Mouse (Mus musculus): ENCODE results near the gene Krtap9-1.
"Not testable (repeated sequence)": the region's sequence is repeated elsewhere in the genome, so short reads cannot be mapped to it uniquely, and the experiment has no call there.

The Krtap9-1 gene

DNA sequence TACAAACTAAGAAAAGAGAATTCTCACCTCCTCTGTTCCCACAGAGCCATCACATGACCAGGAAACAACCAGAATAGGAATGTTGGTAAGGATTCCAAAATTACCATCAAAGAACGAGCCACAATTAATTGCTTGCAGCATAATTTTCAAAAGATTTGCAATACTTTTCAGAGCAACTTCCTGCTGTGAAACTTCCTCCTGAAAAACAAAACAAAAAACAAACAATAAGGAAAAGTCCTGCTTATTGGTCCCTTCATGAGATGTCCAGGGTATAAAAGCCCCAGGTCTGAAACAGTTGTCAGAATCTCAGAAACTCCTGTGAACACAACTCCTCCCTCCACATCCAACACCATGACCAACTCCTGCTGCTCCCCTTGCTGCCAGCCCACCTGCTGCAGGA is at the start of gene Krtap9-1:
TSS of gene Krtap9-1 (plus strand) at position 301 of the 400 bp plus-strand sequence.
- not testable (repeated sequence) for DNase-seq (ENCODE audit: low spot score in 2 of 2)

DNA sequence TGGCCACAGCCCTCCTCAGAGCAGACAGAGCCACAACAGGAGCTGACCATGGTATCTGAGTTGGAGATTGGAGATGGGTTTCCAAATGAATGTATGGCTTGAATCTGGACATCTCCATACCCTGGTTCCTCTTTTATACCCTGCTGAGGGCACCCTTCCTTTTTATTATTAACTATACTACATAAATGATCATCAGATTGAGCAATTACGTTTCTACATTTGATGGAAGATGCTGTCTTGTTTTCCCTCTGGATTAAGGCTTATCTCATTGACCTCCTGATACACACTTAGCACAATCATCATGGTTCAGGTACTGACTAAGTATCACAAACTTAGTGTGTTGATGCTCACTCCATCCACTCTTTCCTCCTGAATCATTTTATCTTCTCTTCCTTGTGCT is 35.2 kb upstream of the Krtap9-1 start, which contains the start of gene 2300003K06Rik:
TSS of gene 2300003K06Rik (minus strand) at position 101 of the 400 bp plus-strand sequence.
- DNase-seq (ENCODE audit: low spot score in 2 of 2), result no peak

DNA sequence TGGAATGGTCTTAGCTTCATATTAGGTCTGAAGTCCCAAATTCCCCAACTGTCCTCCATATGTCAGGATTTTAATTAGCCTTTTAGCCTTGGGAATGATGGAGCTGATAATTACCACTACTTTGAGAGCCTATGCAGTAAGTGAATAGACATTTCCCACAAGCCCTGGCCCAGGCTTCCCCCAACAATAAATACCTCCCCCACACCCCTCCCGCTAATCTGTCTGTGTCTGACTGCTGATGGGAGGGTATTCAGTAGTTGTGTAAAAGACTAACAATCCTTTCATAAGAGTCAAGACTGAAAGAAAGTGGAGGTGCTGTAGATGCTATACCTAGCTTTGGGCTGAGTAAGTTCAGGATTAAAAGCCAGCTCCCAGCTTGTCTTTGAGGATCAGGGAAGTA is 31.0 kb upstream of the Krtap9-1 start:
- no peak for DNase-seq (ENCODE audit: low spot score in 2 of 2)

DNA sequence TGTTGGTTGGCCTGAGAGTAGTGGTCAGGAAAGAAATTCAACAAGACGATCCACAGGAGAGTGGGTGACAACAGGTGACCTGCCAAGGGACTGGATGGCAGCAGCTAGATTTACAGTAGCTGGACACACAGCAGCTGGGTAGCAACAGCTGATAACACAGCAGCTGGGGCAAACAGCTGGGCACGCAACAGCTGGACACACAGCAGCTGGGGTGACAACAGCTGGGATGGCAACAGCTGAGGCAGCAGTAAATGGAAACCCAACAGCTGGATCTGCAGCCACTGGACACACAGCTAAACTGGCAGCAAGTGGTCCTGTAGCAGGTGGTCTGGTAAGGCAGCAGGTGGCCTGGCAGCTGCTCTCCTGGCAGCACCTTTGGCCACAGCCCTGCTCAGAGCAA is 26.4 kb upstream of the Krtap9-1 start:
- no peak for DNase-seq (ENCODE audit: low spot score in 2 of 2)

DNA sequence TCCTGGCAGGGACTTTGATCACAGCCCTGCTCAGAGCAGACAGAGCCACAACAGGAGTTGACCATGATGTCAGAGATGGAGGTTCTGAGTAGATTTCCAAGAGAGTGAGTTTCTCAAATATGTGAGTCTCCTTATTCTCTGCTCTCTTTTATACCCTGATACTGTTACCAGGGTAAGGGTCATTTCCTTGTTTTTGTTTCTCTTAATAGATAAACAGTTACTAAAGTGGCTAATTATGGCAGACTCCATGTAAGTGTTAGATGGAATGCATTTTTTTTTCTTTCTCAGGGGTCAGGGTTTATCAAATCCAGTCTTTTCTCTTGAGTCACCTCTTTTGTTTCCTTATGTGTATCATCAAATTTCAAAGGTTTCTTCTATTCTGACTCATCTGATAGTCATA is 21.7 kb upstream of the Krtap9-1 start, which contains the start of gene Krtap4-16:
TSS of gene Krtap4-16 (minus strand) at position 101 of the 400 bp plus-strand sequence.
- no peak for DNase-seq (ENCODE audit: low spot score in 2 of 2)

DNA sequence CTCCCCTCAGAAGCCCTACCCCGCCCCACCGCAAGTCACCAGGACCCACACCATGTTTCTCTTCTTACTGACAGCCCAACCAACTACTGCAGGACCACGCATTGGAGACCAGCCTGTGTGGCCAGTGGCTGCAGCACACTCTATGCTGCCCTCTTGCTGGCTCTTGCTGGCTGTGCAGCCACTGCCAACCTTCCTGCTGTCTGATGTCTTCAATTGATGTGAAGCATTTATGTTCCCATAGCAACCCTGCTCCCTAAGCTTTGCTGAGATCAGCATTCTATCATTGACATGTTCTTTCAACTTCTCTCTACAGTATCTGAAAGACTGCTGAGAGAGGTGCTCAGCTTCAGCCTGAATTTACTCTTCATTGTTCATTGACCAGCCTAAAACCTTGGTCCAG is 19.1 kb upstream of the Krtap9-1 start:
- DNase-seq (ENCODE audit: low spot score in 2 of 2), result no peak

DNA sequence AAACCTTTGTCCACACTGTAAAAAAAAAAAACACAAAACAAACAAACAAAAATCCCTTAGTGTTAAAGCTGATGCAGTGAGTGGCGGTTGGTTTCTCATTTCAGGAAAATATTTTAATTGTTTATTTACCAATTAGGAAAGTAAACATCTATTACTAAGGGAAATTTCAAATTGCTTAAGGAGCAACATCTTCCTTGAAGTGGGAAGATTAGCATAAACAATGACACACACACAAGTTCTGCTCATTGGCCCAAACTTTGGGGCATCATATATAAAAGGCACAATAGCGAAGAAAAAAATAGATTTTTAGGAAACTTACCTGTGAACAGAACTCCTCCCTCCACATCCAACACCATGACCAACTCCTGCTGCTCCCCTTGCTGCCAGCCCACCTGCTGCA is 15.6 kb upstream of the Krtap9-1 start, which contains the start of gene Gm11568:
TSS of gene Gm11568 (plus strand) at position 301 of the 400 bp plus-strand sequence.
- DNase-seq (ENCODE audit: low spot score in 2 of 2), result no peak

DNA sequence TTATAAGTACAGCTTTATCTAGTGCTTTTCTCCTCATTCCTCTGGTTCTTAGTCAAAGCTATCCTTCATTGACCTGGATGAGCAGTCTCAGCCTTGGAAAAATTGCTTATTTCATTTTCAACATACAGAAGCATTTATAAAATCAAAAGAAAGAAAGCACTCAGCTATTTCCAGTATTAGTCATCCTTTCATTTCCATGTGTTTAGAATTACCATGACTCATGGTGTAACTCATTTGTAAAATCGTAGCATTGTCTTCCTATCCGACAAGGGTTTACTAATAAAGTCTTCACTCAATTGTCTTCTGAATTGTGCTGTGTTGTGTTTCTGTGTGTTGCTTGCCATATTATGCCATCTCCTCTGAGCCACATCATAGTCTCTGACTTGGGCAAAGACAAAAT is 14.4 kb upstream of the Krtap9-1 start:
- DNase-seq (ENCODE audit: low spot score in 2 of 2), result no peak

DNA sequence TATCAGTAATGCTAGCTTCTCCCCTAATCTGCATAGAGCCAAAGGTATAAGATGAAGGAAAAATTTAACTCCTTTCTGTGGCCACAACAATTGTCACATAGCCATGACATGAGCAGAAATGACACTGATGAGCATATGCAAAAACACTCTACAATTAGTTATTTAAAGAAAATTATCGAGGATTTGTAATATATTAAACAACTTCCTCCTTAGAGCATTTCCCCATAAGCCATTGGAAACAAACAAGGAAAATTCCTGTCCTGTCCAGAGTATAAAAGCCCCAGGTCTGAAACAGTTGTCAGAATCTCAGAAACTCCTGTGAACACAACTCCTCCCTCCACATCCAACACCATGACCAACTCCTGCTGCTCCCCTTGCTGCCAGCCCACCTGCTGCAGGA is 9.0 kb upstream of the Krtap9-1 start, which contains the start of gene Gm11559:
TSS of gene Gm11559 (plus strand) at position 301 of the 400 bp plus-strand sequence.
- DNase-seq (ENCODE audit: low spot score in 2 of 2), result not testable (repeated sequence)

DNA sequence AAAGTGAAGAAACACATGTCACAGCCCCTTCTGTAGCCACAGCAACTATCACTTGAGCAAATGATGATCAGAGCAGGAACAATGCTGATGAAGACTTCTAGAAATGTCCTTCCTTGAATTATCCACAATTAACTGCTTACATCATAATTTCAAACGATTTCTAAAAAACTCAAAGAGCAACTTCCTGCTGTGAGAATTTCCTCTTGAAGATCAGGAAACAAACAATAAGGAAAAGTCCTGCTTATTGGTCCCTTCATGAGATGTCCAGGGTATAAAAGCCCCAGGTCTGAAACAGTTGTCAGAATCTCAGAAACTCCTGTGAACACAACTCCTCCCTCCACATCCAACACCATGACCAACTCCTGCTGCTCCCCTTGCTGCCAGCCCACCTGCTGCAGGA is 5.7 kb downstream of the Krtap9-1 start, which contains the start of gene Gm11567:
TSS of gene Gm11567 (plus strand) at position 301 of the 400 bp plus-strand sequence.
- not testable (repeated sequence) for DNase-seq (ENCODE audit: low spot score in 2 of 2)

DNA sequence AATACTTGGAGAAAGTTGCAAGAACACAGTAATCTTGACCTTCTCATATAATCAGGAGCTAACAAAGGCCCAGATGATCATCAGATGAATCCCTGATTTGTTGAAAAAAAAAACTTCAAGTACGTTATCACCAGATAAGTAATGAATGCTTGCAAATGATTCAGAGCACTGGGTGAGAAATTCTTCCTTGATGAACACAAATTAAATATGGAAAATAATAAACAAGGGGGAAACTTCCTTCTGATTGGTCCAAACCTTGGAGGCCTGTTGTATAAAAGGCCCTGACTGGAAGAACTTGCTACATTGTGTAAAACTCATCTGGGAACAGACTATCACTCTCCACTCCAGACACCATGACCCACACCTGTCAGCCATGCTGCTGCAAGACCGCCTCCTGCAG is 34.4 kb downstream of the Krtap9-1 start, which contains the start of gene Krtap31-1:
TSS of gene Krtap31-1 (plus strand) at position 301 of the 400 bp plus-strand sequence.
- no peak for DNase-seq (ENCODE audit: low spot score in 2 of 2)

DNA sequence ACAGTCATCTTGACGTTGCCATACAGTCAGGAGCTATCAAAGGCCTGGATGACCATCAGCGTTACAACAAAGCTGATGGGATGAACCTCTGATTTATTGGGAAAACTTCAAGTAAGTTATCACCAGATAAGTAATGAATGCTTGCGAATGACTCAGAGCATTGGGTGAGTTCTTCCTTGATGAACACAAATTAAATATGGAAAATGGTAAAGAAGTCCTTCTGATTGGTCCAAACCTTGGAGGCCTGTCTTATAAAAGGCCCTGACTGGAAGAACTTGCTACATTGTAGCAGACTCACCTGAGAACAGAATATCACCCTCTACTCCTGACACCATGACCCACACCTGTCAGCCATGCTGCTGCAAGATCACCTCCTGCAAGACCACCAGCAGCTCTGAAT is 41.3 kb downstream of the Krtap9-1 start, which contains the start of gene Gm11565:
TSS of gene Gm11565 (plus strand) at position 301 of the 400 bp plus-strand sequence.
- DNase-seq (ENCODE audit: low spot score in 2 of 2), result no peak

Measured in urinary bladder, postnatal 4 days (tissue).